ENCODE assay signal across 27 mouse cellular contexts in genomic region chr16:97655800-97656199, GRCm38 (mm10). TPM values are rescaled to one million over a fixed set of nuclear protein-coding genes. Genes with fewer than 3 reads are reported as not detected.
DNase-seq lines count a peak whose midpoint lies in the region; ATAC-seq lines count a peak whose summit lies in the region.
"Had no signal": no experiment of that assay in that cellular context is flagged by ENCODE, and none has a peak within 500 bp of the region (broad histone marks: within the 10 kb centered on the region; RNA-seq: fewer than 3 reads in every experiment).

No protein-coding gene starts in this region.

- no peak overlapping the region for H3K9ac ChIP-seq in kidney, embryonic 15.5 days
- H3K9ac ChIP-seq: forebrain, postnatal 0 days; hindbrain, embryonic 13.5 days; limb, embryonic 15.5 days; lung, embryonic 15.5 days; neural tube, embryonic 12.5 days had no signal

- no peak overlapping the region for H3K27ac ChIP-seq in kidney, embryonic 15.5 days
- H3K27ac ChIP-seq: forebrain, embryonic 10.5 days; hindbrain, embryonic 13.5 days; layer of hippocampus, adult 2 months; limb, embryonic 15.5 days; lung, embryonic 15.5 days; neural tube, embryonic 12.5 days had no signal

- DNase-seq in kidney, adult 11 months, result peak; percentile 82
- peak; percentile 66 for DNase-seq in fat pad, adult 2 months (ENCODE audit: extremely low read depth, low read depth, low spot score)
- peak; percentile 71 to 89 for DNase-seq in kidney, postnatal 25 days
- DNase-seq in lung, postnatal 10 days, result peak; percentile 21
- no peak for DNase-seq in gastrocnemius, postnatal 10 days
- DNase-seq in right cerebral cortex, adult 18-20 months, result no peak
- no peak for DNase-seq in heart, postnatal 36 days
- DNase-seq: adrenal gland, adult 8-10 months; cerebellum, adult 11-12 months; cerebellum, postnatal 25 days; embryo, embryonic 11 days; forebrain, postnatal 0 days; heart, postnatal 14 days; layer of hippocampus, postnatal 36 days; thymus, postnatal 36 days had no signal

- no peaks in the 10 kb centered on the region for H3K9me3 ChIP-seq in kidney, embryonic 15.5 days (replicated peaks)
- H3K9me3 ChIP-seq: forebrain, embryonic 10.5 days; hindbrain, embryonic 13.5 days; limb, embryonic 15.5 days; lung, embryonic 15.5 days; neural tube, embryonic 12.5 days had no signal

- H3K36me3 ChIP-seq in kidney, embryonic 15.5 days, result no peaks in the 10 kb centered on the region
- H3K36me3 ChIP-seq: forebrain, embryonic 10.5 days; hindbrain, embryonic 13.5 days; limb, embryonic 15.5 days; lung, embryonic 15.5 days; neural tube, embryonic 12.5 days had no signal

- no peak overlapping the region for H3K4me2 ChIP-seq in kidney, embryonic 15.5 days
- H3K4me2 ChIP-seq: heart, embryonic 11.5 days; hindbrain, embryonic 13.5 days; limb, embryonic 15.5 days; lung, embryonic 15.5 days; midbrain, embryonic 11.5 days; neural tube, embryonic 12.5 days had no signal

- peaks cover 14% of the 10 kb centered on the region for H3K4me1 ChIP-seq in kidney, embryonic 15.5 days
- H3K4me1 ChIP-seq: limb, embryonic 15.5 days had no signal

- 87% methylated on average over 2 of the region's 2 CpGs for WGBS in kidney, embryonic 15.5 days

- H3K27me3 ChIP-seq in kidney, embryonic 15.5 days, result no peaks in the 10 kb centered on the region
- H3K27me3 ChIP-seq: hindbrain, embryonic 13.5 days; limb, embryonic 15.5 days; lung, embryonic 15.5 days; neural tube, embryonic 12.5 days had no signal

- intact Hi-C loops in heart, postnatal 36 days (cut with DNase I), result no loop called here

- H3K4me3 ChIP-seq in kidney, embryonic 15.5 days (replicated peaks), result no peak overlapping the region
- H3K4me3 ChIP-seq: forebrain, embryonic 10.5 days; hindbrain, embryonic 13.5 days; layer of hippocampus, adult 2 months; limb, embryonic 15.5 days; lung, embryonic 15.5 days; neural tube, embryonic 12.5 days had no signal

- no peak for ATAC-seq in kidney, embryonic 15.5 days (replicated peaks; ENCODE audit: low FRiP score)
- ATAC-seq: forebrain, postnatal 0 days had no signal

RNA-seq across cellular contexts. Expression of gene Tmprss2, which starts 44.8 kb away (rescaled TPM):
- polyA plus RNA-seq in kidney, embryonic 15.5 days (2015; fragmentation: Nextera tagmentation; extraction: Ambion mirVana), result 31.9 and 32.5 TPM in 2 replicates
- total RNA-seq in gastrocnemius, postnatal 10 days (2021), result not detected
- not detected for total RNA-seq in heart, postnatal 36 days (2021)
- total RNA-seq: CH12.LX; layer of hippocampus, adult 2 months; layer of hippocampus, postnatal 36 days; left cerebral cortex, postnatal 36 days; MEL had no signal
- polyA plus RNA-seq: hindbrain, embryonic 13.5 days had no signal

Comparison
In these comparisons a context has a peak if more than half of its experiments do, and no peak if none do; other contexts are left out.
1. DNase-seq: peak in kidney, adult 11 months (single experiment), fat pad, adult 2 months (single experiment), kidney, postnatal 25 days (2 of 2) and lung, postnatal 10 days (single experiment); none in gastrocnemius, postnatal 10 days (single experiment), right cerebral cortex, adult 18-20 months (single experiment) and heart, postnatal 36 days (0 of 2).